Mouse (Mus musculus) layer of hippocampus, postnatal 10 days (tissue): ENCODE measurements around the gene Selenov. TPM values are rescaled to one million over a fixed set of nuclear protein-coding genes. Genes with fewer than 3 reads are reported as not detected.

Source experiments
- total RNA-seq, 2 experiments: library from RNA; stranded (reverse); gene quantifications; 2 replicates each; pipeline ENCODE4 v1.2.3; 2021

The Selenov gene
- total RNA-seq, 2 experiments from 2014 or later, result 1.4 to 4.2 TPM

Other genes with a start within 250 kb of the Selenov start
- 100 to 1,000 TPM; 130 to 137 TPM for gene Psmc4, start 241.1 kb downstream of the Selenov start, total RNA-seq
- 1 to 10 TPM in 1 of 2 experiments, under 1 TPM in 1; 0.89 to 1.7 TPM for gene Fcgbp, start 219.9 kb downstream of the Selenov start, total RNA-seq
- under 1 TPM; 0.04 to 0.09 TPM for gene 9530053A07Rik, start 161.7 kb downstream of the Selenov start, total RNA-seq
- 10 to 100 TPM; 69.3 to 77.2 TPM for gene Fbl, start 121.5 kb downstream of the Selenov start, total RNA-seq
- 10 to 100 TPM; 31.6 to 35.6 TPM for gene Dyrk1b, start 111.7 kb downstream of the Selenov start, total RNA-seq
- gene Eid2, start 23.3 kb downstream of the Selenov start, total RNA-seq, result 10 to 100 TPM; 67.3 to 68.9 TPM
- gene Eid2b, start 13.4 kb downstream of the Selenov start, total RNA-seq, result 10 to 100 TPM; 41.8 to 43.2 TPM
- 1 to 10 TPM; 6.5 to 8.9 TPM for gene Dll3, start 11.1 kb upstream of the Selenov start, total RNA-seq
- 10 to 100 TPM; 49.2 to 49.6 TPM for gene Timm50, start 20.9 kb upstream of the Selenov start, total RNA-seq
- 100 to 1,000 TPM; 105 to 109 TPM for gene Supt5, start 47.6 kb upstream of the Selenov start, total RNA-seq
- 100 to 1,000 TPM; 563 to 624 TPM for gene Rps16, start 59.5 kb upstream of the Selenov start, total RNA-seq
- gene Plekhg2, start 81.4 kb upstream of the Selenov start, total RNA-seq, result 10 to 100 TPM; 13.5 to 13.6 TPM
- gene Zfp36, start 89.1 kb upstream of the Selenov start, total RNA-seq, result 1 to 10 TPM; 3.4 to 3.9 TPM
- gene Med29, start 101.5 kb upstream of the Selenov start, total RNA-seq, result 10 to 100 TPM; 20.5 to 20.9 TPM
- 10 to 100 TPM; 73.3 to 93.0 TPM for gene Paf1, start 101.8 kb upstream of the Selenov start, total RNA-seq
- gene Gmfg, start 146.3 kb upstream of the Selenov start, total RNA-seq, result 1 to 10 TPM; 4.2 to 4.3 TPM
- 10 to 100 TPM; 91.8 to 96.1 TPM for gene Lrfn1, start 160.8 kb upstream of the Selenov start, total RNA-seq
- gene Ifnl2, start 219.3 kb upstream of the Selenov start, total RNA-seq, result not detected
- gene Ifnl3, start 231.7 kb upstream of the Selenov start, total RNA-seq, result not detected
- gene Sycn, start 249.7 kb upstream of the Selenov start, total RNA-seq, result not detected